Comparison of ENCODE assay signal across 11 mouse cellular contexts in genomic region chr7:99395908-99396616, GRCm38 (mm10). TPM values are rescaled to one million over a fixed set of nuclear protein-coding genes. Genes with fewer than 3 reads are reported as not detected.
DNase-seq lines count a peak whose midpoint lies in the region; ATAC-seq and TF ChIP-seq lines count a peak whose summit lies in the region.
"Had no signal": no experiment of that assay in that cellular context is flagged by ENCODE, and none has a peak within 500 bp of the region (broad histone marks: within the 10 kb centered on the region; RNA-seq: fewer than 3 reads in every experiment).

No protein-coding gene starts in this region.

- peaks cover 26 to 27% of the 10 kb centered on the region in 2 experiments for H3K4me1 ChIP-seq in heart, embryonic 14.5 days (ENCODE audit: control insufficient read depth in 2 of 2, insufficient read depth in 2 of 2, low read length in 2 of 2)
- H3K4me1 ChIP-seq in forebrain, embryonic 12.5 days = peaks cover 22% of the 10 kb centered on the region
- peaks cover 9% of the 10 kb centered on the region for H3K4me1 ChIP-seq in intestine, postnatal 0 days (replicated peaks; ENCODE audit: control insufficient read depth, insufficient read depth, low read length)

- H3K9me3 ChIP-seq in heart, embryonic 14.5 days (ENCODE audit: control insufficient read depth, low read length) = no peaks in the 10 kb centered on the region
- no peaks in the 10 kb centered on the region for H3K9me3 ChIP-seq in forebrain, embryonic 12.5 days
- H3K9me3 ChIP-seq in intestine, postnatal 0 days (ENCODE audit: control insufficient read depth) = no peaks in the 10 kb centered on the region
- H3K9me3 ChIP-seq: limb, embryonic 12.5 days had no signal

- peak overlapping the region; percentile 24 to 54; a peak in 3 of 4 replicates for H3K27ac ChIP-seq in heart, embryonic 14.5 days (replicated peaks in 1 of 2; ENCODE audit: control insufficient read depth in 1 of 2, insufficient read depth in 1 of 2, low read depth in 2 of 2, low read length in 2 of 2)
- peak overlapping the region; percentile 26; the same call in 1 of the 2 replicates for H3K27ac ChIP-seq in forebrain, embryonic 12.5 days
- peak overlapping the region; percentile 28 for H3K27ac ChIP-seq in intestine, postnatal 0 days (ENCODE audit: low read depth, low read length)
- H3K27ac ChIP-seq: limb, embryonic 12.5 days had no signal

- DNase-seq in heart, adult 11 months = no peak
- DNase-seq in cerebellum, postnatal 25 days = peak; percentile 50 to 56
- DNase-seq: kidney, postnatal 25 days; lung, postnatal 10 days; thymus, postnatal 25 days had no signal

- no peaks in the 10 kb centered on the region for H3K27me3 ChIP-seq in heart, embryonic 14.5 days (ENCODE audit: control insufficient read depth, insufficient read depth, low read length)
- no peaks in the 10 kb centered on the region for H3K27me3 ChIP-seq in forebrain, embryonic 12.5 days
- no peaks in the 10 kb centered on the region for H3K27me3 ChIP-seq in intestine, postnatal 0 days (replicated peaks; ENCODE audit: control insufficient read depth, insufficient read depth, low read length)
- H3K27me3 ChIP-seq: limb, embryonic 12.5 days had no signal

- no peak for TF ChIP-seq CTCF in intestine, postnatal 0 days (IDR thresholded peaks at IDR 0.05; ENCODE audit: low read depth)

- 54% methylated on average over 11 of the region's 11 CpGs for WGBS in heart, embryonic 14.5 days
- WGBS in forebrain, embryonic 12.5 days = 73% methylated on average over 11 of the region's 11 CpGs
- 69% methylated on average over 11 of the region's 11 CpGs for WGBS in intestine, postnatal 0 days

- H3K36me3 ChIP-seq in heart, embryonic 14.5 days (ENCODE audit: control insufficient read depth, insufficient read depth, low read length) = peaks cover 34% of the 10 kb centered on the region
- peaks cover 12% of the 10 kb centered on the region for H3K36me3 ChIP-seq in forebrain, embryonic 12.5 days (replicated peaks)
- peaks cover 6% of the 10 kb centered on the region for H3K36me3 ChIP-seq in intestine, postnatal 0 days (ENCODE audit: control insufficient read depth, insufficient read depth)

- peak overlapping the region; percentile 27; the same call in 1 of the 2 replicates for H3K9ac ChIP-seq in heart, embryonic 14.5 days (ENCODE audit: low read length)
- H3K9ac ChIP-seq in forebrain, embryonic 12.5 days = no peak overlapping the region
- no peak overlapping the region for H3K9ac ChIP-seq in intestine, postnatal 0 days (ENCODE audit: low read depth, low read length)
- H3K9ac ChIP-seq: limb, embryonic 12.5 days had no signal

- ATAC-seq in heart, embryonic 14.5 days (ENCODE audit: insufficient number of reproducible peaks, insufficient read depth, low FRiP score, low read depth) = peak; percentile 49; the same call in 1 of the 2 replicates
- ATAC-seq in forebrain, embryonic 12.5 days (ENCODE audit: low FRiP score) = peak; percentile 51; the same call in 1 of the 2 replicates
- ATAC-seq in intestine, postnatal 0 days = no peak
- ATAC-seq in granulocyte monocyte progenitor cell, adult 5-6 weeks (replicated peaks; ENCODE audit: poor library complexity, severe bottlenecking) = no peak
- ATAC-seq in erythroblast, adult 5-6 weeks (replicated peaks; ENCODE audit: low FRiP score, poor library complexity, severe bottlenecking) = no peak

- H3K4me3 ChIP-seq in heart, embryonic 14.5 days (ENCODE audit: control insufficient read depth in 1 of 2, insufficient read depth in 1 of 2, low read depth in 1 of 2, low read length in 2 of 2) = no peak overlapping the region
- H3K4me3 ChIP-seq in forebrain, embryonic 12.5 days (replicated peaks) = no peak overlapping the region
- H3K4me3 ChIP-seq in intestine, postnatal 0 days (ENCODE audit: low read depth, low read length) = no peak overlapping the region
- H3K4me3 ChIP-seq: limb, embryonic 12.5 days had no signal

- H3K4me2 ChIP-seq in heart, embryonic 14.5 days (ENCODE audit: low read length) = no peak overlapping the region
- no peak overlapping the region for H3K4me2 ChIP-seq in forebrain, embryonic 12.5 days
- no peak overlapping the region for H3K4me2 ChIP-seq in intestine, postnatal 0 days (replicated peaks; ENCODE audit: low read depth)
- H3K4me2 ChIP-seq: limb, embryonic 12.5 days had no signal

RNA-seq across cellular contexts. Expression of gene Gdpd5, which starts 14.8 kb away (rescaled TPM):
- 24.9 and 25.5 TPM in 2 replicates for polyA plus RNA-seq in heart, embryonic 14.5 days (2014; fragmentation: Nextera tagmentation; extraction: Ambion mirVana)
- polyA plus RNA-seq in forebrain, embryonic 12.5 days (2016; fragmentation: Nextera tagmentation; extraction: Ambion mirVana) = 29.9 and 34.4 TPM in 2 replicates
- polyA plus RNA-seq in intestine, postnatal 0 days (2015; fragmentation: Nextera tagmentation; extraction: Ambion mirVana) = 15.7 and 16.9 TPM in 2 replicates
- total RNA-seq in granulocyte monocyte progenitor cell, adult 5-6 weeks (2014; fragmentation: Nextera tagmentation) = not detected in 2 replicates
- 0.56 TPM in 1 of 2 replicates, not detected in the other for total RNA-seq in granulocyte monocyte progenitor cell, adult 5-6 weeks (2017)
- not detected in 2 replicates for total RNA-seq in erythroblast, adult 5-6 weeks (2015; ENCODE audit: low replicate concordance)
- 0.28 TPM in 1 of 2 replicates, not detected in the other for total RNA-seq in erythroblast, adult 5-6 weeks (2017; ENCODE audit: low replicate concordance)

RNA-seq across cellular contexts. Expression of gene Serpinh1, which starts 43.0 kb away (rescaled TPM):
- polyA plus RNA-seq in heart, embryonic 14.5 days (2014; fragmentation: Nextera tagmentation; extraction: Ambion mirVana) = 401 and 427 TPM in 2 replicates
- polyA plus RNA-seq in forebrain, embryonic 12.5 days (2016; fragmentation: Nextera tagmentation; extraction: Ambion mirVana) = 425 and 501 TPM in 2 replicates
- polyA plus RNA-seq in intestine, postnatal 0 days (2015; fragmentation: Nextera tagmentation; extraction: Ambion mirVana) = 199 and 204 TPM in 2 replicates
- 0.80 TPM in 1 of 2 replicates, not detected in the other for total RNA-seq in granulocyte monocyte progenitor cell, adult 5-6 weeks (2014; fragmentation: Nextera tagmentation)
- total RNA-seq in granulocyte monocyte progenitor cell, adult 5-6 weeks (2017) = not detected in 2 replicates
- not detected in 2 replicates for total RNA-seq in erythroblast, adult 5-6 weeks (2015; ENCODE audit: low replicate concordance)
- 0.09 and 2.4 TPM in 2 replicates for total RNA-seq in erythroblast, adult 5-6 weeks (2017; ENCODE audit: low replicate concordance)

Comparison
In these comparisons a context has a peak if more than half of its experiments do, and no peak if none do; other contexts are left out.
1. ATAC-seq: peak in heart, embryonic 14.5 days (single experiment) and forebrain, embryonic 12.5 days (single experiment); none in intestine, postnatal 0 days (single experiment), granulocyte monocyte progenitor cell, adult 5-6 weeks (single experiment) and erythroblast, adult 5-6 weeks (single experiment).
2. Peak in every context shown above with its lines, with median percentiles within 50 percentile points of each other: H3K27ac ChIP-seq.